Mouse (Mus musculus): ENCODE measurements around the gene Ddx27. TPM values are rescaled to one million over a fixed set of nuclear protein-coding genes. Genes with fewer than 3 reads are reported as not detected.

Ddx27 gene
- total RNA-seq, 2 experiments from 2014 or later, result 9.3 to 10.1 TPM

DNA sequence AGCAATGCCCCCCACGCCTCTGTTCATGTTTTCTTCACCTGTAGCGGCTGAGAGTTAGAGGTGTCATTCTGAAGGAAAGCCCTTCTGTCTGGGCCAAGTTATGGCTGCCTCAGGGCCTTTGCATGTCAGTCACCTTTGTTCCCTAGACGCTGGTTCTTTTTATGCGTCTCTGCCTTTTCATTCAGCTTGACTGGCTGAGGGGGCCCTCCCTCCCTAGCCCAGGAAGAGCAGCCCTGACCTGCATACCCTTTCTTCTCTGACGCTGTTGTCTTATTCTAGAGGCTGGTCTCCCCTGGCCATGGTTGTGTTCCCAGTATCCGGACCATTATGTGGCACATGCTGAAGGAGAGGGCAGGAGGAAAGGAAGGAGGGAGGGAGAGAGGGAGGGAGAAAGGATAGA lies 66.1 kb downstream of the Ddx27 start:
- intact Hi-C loops (cut with DNase I), result no loop called here
- no peak overlapping the region for H3K27ac ChIP-seq
- TF ChIP-seq CTCF (IDR thresholded peaks at IDR 0.05), result no peak
- DNase-seq, result no peak
- no peak overlapping the region for H3K4me3 ChIP-seq

DNA sequence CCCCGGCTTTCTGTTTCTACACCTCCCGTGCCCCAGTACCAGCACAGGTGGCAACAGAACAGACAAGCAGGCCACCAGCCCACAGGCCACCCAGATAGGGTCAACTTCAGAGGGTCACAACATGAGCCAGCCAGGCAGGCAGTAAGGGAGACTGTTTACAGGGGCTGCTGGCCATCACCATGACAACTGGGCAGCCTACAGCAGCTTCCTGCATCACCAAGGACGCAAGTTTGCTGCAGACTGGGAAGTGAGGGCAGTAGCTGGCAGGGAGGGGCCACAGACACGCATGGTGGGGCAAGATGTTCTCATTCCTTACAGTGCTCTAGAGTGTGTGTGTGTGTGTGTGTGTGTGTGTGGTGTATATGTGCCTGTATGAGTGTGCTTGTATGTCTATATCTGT lies 66.6 kb downstream of the Ddx27 start:
- no peak for TF ChIP-seq CTCF (IDR thresholded peaks at IDR 0.05)
- H3K27ac ChIP-seq, result no peak overlapping the region
- H3K4me3 ChIP-seq, result no peak overlapping the region
- intact Hi-C loops (cut with DNase I), result no loop called here
- no peak for DNase-seq

Other genes starting within 250 kb of the Ddx27 start
- gene Trp53rkb, start 222.7 kb upstream of the Ddx27 start, total RNA-seq (2021), result 1 to 10 TPM; 2.2 to 3.1 TPM
- 10 to 100 TPM; 24.9 to 30.9 TPM for gene Arfgef2, start 209.6 kb upstream of the Ddx27 start, total RNA-seq (2021)
- gene Cse1l, start 109.2 kb upstream of the Ddx27 start, total RNA-seq (2021), result 10 to 100 TPM; 55.6 to 57.4 TPM
- gene Stau1, start 18.9 kb upstream of the Ddx27 start, total RNA-seq (2021), result 10 to 100 TPM; 35.3 to 37.0 TPM
- 10 to 100 TPM; 25.2 to 25.8 TPM for gene Znfx1, start 47.8 kb downstream of the Ddx27 start, total RNA-seq (2021)
- gene Kcnb1, start 175.0 kb downstream of the Ddx27 start, total RNA-seq (2021), result 10 to 100 TPM; 16.1 to 20.7 TPM
- 1 to 10 TPM; 1.7 to 5.2 TPM for gene Ptgis, start 225.4 kb downstream of the Ddx27 start, total RNA-seq (2021)

Data from gastrocnemius, adult 2 months (tissue).